Mouse (Mus musculus) stomach, postnatal 0 days (tissue): ENCODE results near the gene Spg21. TPM values are rescaled to one million over a fixed set of nuclear protein-coding genes. Genes with fewer than 3 reads are reported as not detected.

Source experiments
- ATAC-seq: fragments of 200-750 bp; cut with Nextera tagmentation; 2 replicates; pipeline ENCODE4 v1.8.0; 2017; ENCODE audit not compliant: low FRiP score, low TSS enrichment
- DNase-seq: peaks from one replicate; pipeline ENCODE4 v3.0.0-alpha.2; 2016; ENCODE audit warnings: low spot score
- H3K27ac ChIP-seq: fragments of 300-500 bp; sonication (generic); replicated peaks from 2 replicates; pipeline ENCODE4 v1.5.1; 2014; ENCODE audit warnings: mild to moderate bottlenecking, control low read depth
- H3K27me3 ChIP-seq: fragments of 300-500 bp; sonication (generic); 2 replicates; pipeline ENCODE4 v1.6.1; 2014; ENCODE audit warnings: low read length; ENCODE audit not compliant: control insufficient read depth, insufficient read depth
- H3K36me3 ChIP-seq: fragments of 300-500 bp; sonication (generic); 2 replicates; pipeline ENCODE4 v1.6.1; 2014; ENCODE audit warnings: low read length, mixed read lengths; ENCODE audit not compliant: control insufficient read depth, insufficient read depth
- H3K4me1 ChIP-seq: fragments of 300-500 bp; sonication (generic); replicated peaks from 2 replicates; pipeline ENCODE4 v1.6.1; 2014; ENCODE audit warnings: antibody characterized with exemption; ENCODE audit not compliant: control insufficient read depth, insufficient read depth
- H3K4me2 ChIP-seq: fragments of 300-500 bp; sonication (generic); replicated peaks from 2 replicates; pipeline ENCODE4 v1.6.1; 2014; ENCODE audit warnings: low read depth, mild to moderate bottlenecking, control low read depth, moderate library complexity
- H3K4me3 ChIP-seq: fragments of 300-500 bp; sonication (generic); 2 replicates; pipeline ENCODE4 v1.5.1; 2014; ENCODE audit warnings: low read depth, low read length, control low read depth
- H3K9ac ChIP-seq: fragments of 300-500 bp; sonication (generic); 2 replicates; pipeline ENCODE4 v1.6.1; 2014; ENCODE audit warnings: mild to moderate bottlenecking, low read length, control low read depth, mixed read lengths
- H3K9me3 ChIP-seq: fragments of 300-500 bp; sonication (generic); 2 replicates; pipeline ENCODE4 v1.6.1; 2016; ENCODE audit warnings: low read length; ENCODE audit not compliant: control insufficient read depth
- CTCF ChIP-seq: IDR thresholded peaks from 2 replicates; pipeline ENCODE4 v1.5.1; 2016; ENCODE audit warnings: antibody characterized with exemption, low read depth, mild to moderate bottlenecking, moderate library complexity
- EP300 ChIP-seq: optimal IDR thresholded peaks from 2 replicates; pipeline ENCODE3; 2016; ENCODE audit warnings: antibody characterized with exemption
- WGBS: fragments of 180-500 bp; shearing (Covaris S2); extraction: QIAGEN DNeasy Blood & Tissue Kit; methylation state at CpG from one replicate; pipeline ENCODE4 v1.1.7; 2014; 5-methylcytosine and 5-hydroxymethylcytosine counted together
- polyA plus RNA-seq: library from polyadenylated mRNA; unstranded; fragments of >200 nt; fragmentation: Nextera tagmentation; extraction: Ambion mirVana; gene quantifications from 2 replicates; pipeline ENCODE4 v1.2.1, GENCODE M21; 2015

The Spg21 gene
- polyA plus RNA-seq, result 62.3 and 67.7 TPM in 2 replicates

DNA sequence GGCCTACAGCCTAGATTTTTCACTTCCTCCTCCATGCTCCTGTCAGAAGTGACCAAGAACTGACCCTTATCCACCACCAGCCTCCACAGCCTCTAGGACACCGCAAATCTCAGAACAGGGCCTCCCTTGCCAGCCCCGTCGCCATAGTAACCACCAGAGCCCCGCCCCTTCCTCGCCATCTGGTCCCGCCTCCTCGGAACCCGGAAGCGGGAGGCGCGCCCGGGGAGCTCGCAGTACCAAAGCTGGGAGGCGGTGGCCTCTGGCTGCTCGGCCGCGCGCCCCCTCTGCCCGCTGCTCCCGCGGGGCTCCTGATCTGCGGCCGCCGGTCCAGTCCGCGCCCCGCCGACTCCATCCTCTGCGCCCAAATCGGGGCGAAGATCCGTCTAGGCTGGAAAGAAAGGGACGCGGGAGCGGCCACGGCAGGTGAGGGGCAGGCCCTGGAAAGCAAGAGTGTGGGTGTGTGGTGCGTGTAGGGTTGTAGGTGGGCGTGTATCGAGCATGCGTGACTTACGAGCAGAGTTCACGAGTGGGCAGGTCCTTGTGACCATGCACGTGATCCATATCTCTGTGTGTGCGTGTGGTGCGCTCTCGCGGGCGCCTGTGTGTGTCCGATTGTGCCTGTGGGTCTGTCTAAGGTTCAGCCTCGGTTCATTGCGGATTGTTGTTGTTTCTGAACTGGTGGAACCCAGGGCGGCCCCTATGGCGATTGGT lies at the start of gene Spg21:
TSS of gene Spg21 (plus strand) at position 216 of the 711 bp plus-strand sequence.
- no peaks in the 10 kb centered on the region for H3K27me3 ChIP-seq
- peak within 1 kb of the TSS; percentile 69 for H3K4me2 ChIP-seq
- H3K36me3 ChIP-seq, result 0 out of 2 replicates have a peak, but pooled peaks cover 3% of the 10 kb centered on the region
- no peak for TF ChIP-seq CTCF
- no peak for TF ChIP-seq EP300
- under 1% methylated on average over 53 of the region's 53 CpGs for WGBS
- ATAC-seq, result peak; percentile 97
- H3K4me3 ChIP-seq, result peak within 1 kb of the TSS; percentile 90
- H3K9me3 ChIP-seq, result no peaks in the 10 kb centered on the region
- peak within 1 kb of the TSS; percentile 87 for H3K9ac ChIP-seq
- peak; percentile 97 for DNase-seq
- peak within 1 kb of the TSS; percentile 91 for H3K27ac ChIP-seq
- no peaks in the 10 kb centered on the region for H3K4me1 ChIP-seq

- no peaks in the 10 kb centered on the region for H3K27me3 ChIP-seq
- H3K4me3 ChIP-seq, result no peak overlapping the region
- no peak overlapping the region for H3K9ac ChIP-seq
- no peaks in the 10 kb centered on the region for H3K9me3 ChIP-seq
- H3K27ac ChIP-seq, result no peak overlapping the region
- WGBS, result 54% methylated on average over 3 of the region's 3 CpGs
- DNase-seq (no peak), ATAC-seq (no peak)
- no peak for TF ChIP-seq EP300
- no peak for TF ChIP-seq CTCF
- no peaks in the 10 kb centered on the region for H3K4me1 ChIP-seq
- no peak overlapping the region for H3K4me2 ChIP-seq
- no peaks in the 10 kb centered on the region for H3K36me3 ChIP-seq
Observed at GRCm38 (mm10) chr9:65411326-65411725, 49.4 kb upstream of the Spg21 start.

DNA sequence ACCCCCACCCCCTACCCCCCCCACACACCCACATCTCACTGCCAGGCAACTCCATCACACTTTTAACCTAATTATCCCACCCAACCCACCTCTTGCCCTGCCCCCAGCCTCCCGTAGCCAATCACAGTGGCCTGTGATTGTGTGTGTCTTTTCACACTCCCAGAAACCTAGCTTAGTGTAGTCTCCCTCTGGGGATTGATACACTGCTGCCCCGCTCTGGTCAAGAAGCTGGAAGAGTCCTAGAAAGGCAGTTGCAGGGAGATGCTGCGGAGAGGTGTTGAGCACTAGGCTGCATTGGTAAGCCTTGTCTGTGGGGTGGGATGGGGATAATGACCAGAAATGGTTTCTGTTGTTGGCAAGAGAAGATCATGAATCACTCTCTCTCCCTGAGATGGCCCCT lies 43.0 kb upstream of the Spg21 start:
- H3K4me3 ChIP-seq, result no peak overlapping the region

DNA sequence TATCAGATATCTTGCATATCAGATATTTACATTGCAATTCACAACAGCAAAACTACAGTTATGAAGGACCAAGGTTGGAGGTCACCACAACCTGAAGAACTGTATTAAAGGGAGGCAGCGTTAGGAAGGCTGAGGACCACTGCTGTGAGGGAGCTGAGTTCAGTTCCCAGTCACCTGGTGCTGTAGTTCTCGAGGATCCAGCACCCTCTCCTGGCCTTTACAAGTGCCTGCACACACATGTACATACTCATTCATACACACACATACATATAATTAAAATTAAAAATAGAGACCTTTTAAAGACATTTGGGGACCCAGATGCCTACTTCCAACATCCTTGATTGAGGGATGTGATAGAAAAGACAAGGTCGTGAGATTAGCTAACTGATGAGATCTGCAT lies 41.1 kb upstream of the Spg21 start:
- H3K27ac ChIP-seq, result no peak overlapping the region
- TF ChIP-seq EP300 (no peak), CTCF (peak; percentile 28; the same call in 1 of the 2 replicates)
- ATAC-seq (no peak), DNase-seq (no peak)
- no peaks in the 10 kb centered on the region for H3K9me3 ChIP-seq
- no peaks in the 10 kb centered on the region for H3K4me1 ChIP-seq
- H3K9ac ChIP-seq, result no peak overlapping the region
- no peaks in the 10 kb centered on the region for H3K36me3 ChIP-seq
- 64% methylated on average over 3 of the region's 3 CpGs for WGBS
- H3K4me3 ChIP-seq, result no peak overlapping the region
- no peak overlapping the region for H3K4me2 ChIP-seq
- H3K27me3 ChIP-seq, result no peaks in the 10 kb centered on the region

More for the DNA sequence above, 43.0 kb upstream of the Spg21 start:
- Histone ChIP-seq H3K9me3 (no peaks in the 10 kb centered on the region), H3K36me3 (no peaks in the 10 kb centered on the region), H3K9ac (no peak overlapping the region), H3K27ac (no peak overlapping the region), H3K4me2 (no peak overlapping the region), H3K4me1 (no peaks in the 10 kb centered on the region), H3K27me3 (no peaks in the 10 kb centered on the region)
- 43% methylated on average over 3 of the region's 3 CpGs for WGBS
- DNase-seq (no peak), ATAC-seq (no peak)
- TF ChIP-seq CTCF, result peak; percentile 61
- no peak for TF ChIP-seq EP300

DNA sequence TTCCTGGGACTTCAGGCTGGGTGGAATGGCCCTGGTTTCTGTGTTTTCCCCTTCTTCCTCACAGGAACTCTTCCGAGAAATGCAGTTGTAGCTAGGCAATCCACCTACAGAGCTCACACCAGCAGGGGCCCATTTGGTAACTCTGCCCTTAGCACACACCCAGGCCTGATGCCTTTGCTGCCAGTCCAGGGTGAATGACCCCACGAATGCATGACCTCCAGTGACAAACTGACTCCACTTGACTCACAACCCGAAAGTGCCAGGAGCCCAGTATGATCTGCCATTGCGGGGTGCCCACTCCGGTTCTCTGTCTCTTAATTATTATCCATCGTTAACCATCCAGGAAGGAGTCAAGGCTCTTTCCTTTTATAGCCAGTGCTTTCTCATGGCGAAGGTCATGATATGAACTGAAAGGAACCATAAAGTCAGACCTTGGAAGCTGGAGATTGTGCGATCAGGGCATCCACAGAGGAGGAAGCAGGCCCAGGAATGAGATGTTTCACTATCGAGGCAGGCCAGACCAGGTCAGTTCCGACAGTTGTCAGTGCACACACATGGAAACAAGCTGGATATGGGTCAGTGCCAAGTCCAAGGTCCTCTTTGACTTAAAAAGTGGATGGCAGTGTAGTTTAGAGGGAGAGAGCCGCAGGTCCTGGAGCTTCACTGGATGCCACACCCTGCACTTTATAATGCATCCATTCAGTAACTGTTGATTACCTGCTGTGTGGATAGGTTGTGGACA lies 37.8 kb upstream of the Spg21 start, which contains the start of gene Slc51b:
TSS of gene Slc51b (minus strand) at position 196 of the 742 bp plus-strand sequence.
- H3K27ac ChIP-seq, result no peak within 1 kb of the TSS
- no peak for DNase-seq
- 78% methylated on average over 11 of the region's 11 CpGs for WGBS

GRCm38 (mm10) chr9:65424393-65424792 lies 36.4 kb upstream of the Spg21 start:
- Histone ChIP-seq H3K9ac (no peak overlapping the region), H3K36me3 (no peaks in the 10 kb centered on the region), H3K4me1 (no peaks in the 10 kb centered on the region), H3K27me3 (no peaks in the 10 kb centered on the region), H3K4me2 (no peak overlapping the region), H3K27ac (no peak overlapping the region), H3K9me3 (no peaks in the 10 kb centered on the region), H3K4me3 (no peak overlapping the region)
- TF ChIP-seq EP300 (no peak), CTCF (no peak)
- WGBS, result 28% methylated on average over 3 of the region's 3 CpGs
- ATAC-seq (peak; percentile 72), DNase-seq (no peak)

More for the DNA sequence above, 37.8 kb upstream of the Spg21 start, which contains the start of gene Slc51b:
- no peaks in the 10 kb centered on the region for H3K27me3 ChIP-seq
- H3K9me3 ChIP-seq, result no peaks in the 10 kb centered on the region
- no peak for ATAC-seq
- no peak for TF ChIP-seq EP300
- no peak within 1 kb of the TSS for H3K4me2 ChIP-seq
- no peaks in the 10 kb centered on the region for H3K36me3 ChIP-seq
- H3K4me1 ChIP-seq, result no peaks in the 10 kb centered on the region
- H3K9ac ChIP-seq, result no peak within 1 kb of the TSS
- H3K4me3 ChIP-seq, result no peak within 1 kb of the TSS
